Mouse (Mus musculus): ENCODE measurements around the gene Gcn1l1. TPM values are rescaled to one million over a fixed set of nuclear protein-coding genes. Genes with fewer than 3 reads are reported as not detected.

The Gcn1l1 gene
- polyA plus RNA-seq, 1 experiment from 2014 or later: 43.1 TPM

GRCm38 (mm10) chr5:115547421-115547820 lies 17.6 kb upstream of the Gcn1l1 start:
- Histone ChIP-seq H3K9me3 (replicated peaks) (no peaks in the 10 kb centered on the region), H3K36me3 (peaks cover 74% of the 10 kb centered on the region), H3K4me3 (no peak overlapping the region), H3K4me2 (no peak overlapping the region), H3K27me3 (replicated peaks) (no peaks in the 10 kb centered on the region), H3K27ac (ENCODE audit: poor library complexity, severe bottlenecking) (no peak overlapping the region), H3K9ac (peak overlapping the region; percentile 21), H3K4me1 (replicated peaks) (peaks cover 42% of the 10 kb centered on the region)
- no peak for ATAC-seq (ENCODE audit: insufficient number of reproducible peaks, low FRiP score)
- WGBS: 78% methylated on average over 7 of the region's 7 CpGs

- no peak for ATAC-seq (ENCODE audit: insufficient number of reproducible peaks, low FRiP score)
- no peak overlapping the region for H3K9ac ChIP-seq
- 81% methylated on average over 18 of the region's 18 CpGs for WGBS
- no peak overlapping the region for H3K27ac ChIP-seq (ENCODE audit: poor library complexity, severe bottlenecking)
- peaks cover 87% of the 10 kb centered on the region for H3K36me3 ChIP-seq
- H3K4me3 ChIP-seq: no peak overlapping the region
- no peak overlapping the region for H3K4me2 ChIP-seq
- H3K9me3 ChIP-seq (replicated peaks): no peaks in the 10 kb centered on the region
- no peaks in the 10 kb centered on the region for H3K27me3 ChIP-seq (replicated peaks)
- H3K4me1 ChIP-seq (replicated peaks): peaks cover 29% of the 10 kb centered on the region
Measured at GRCm38 (mm10) chr5:115548501-115549285, 16.4 kb upstream of the Gcn1l1 start.

GRCm38 (mm10) chr5:115550482-115551005 lies 14.5 kb upstream of the Gcn1l1 start:
- no peaks in the 10 kb centered on the region for H3K9me3 ChIP-seq (replicated peaks)
- 0 out of 2 replicates have a peak overlapping the region, but pooled peaks have one; percentile 22 for H3K9ac ChIP-seq
- H3K36me3 ChIP-seq: peaks cover 88% of the 10 kb centered on the region
- H3K4me3 ChIP-seq: no peak overlapping the region
- no peak for ATAC-seq (ENCODE audit: insufficient number of reproducible peaks, low FRiP score)
- no peaks in the 10 kb centered on the region for H3K27me3 ChIP-seq (replicated peaks)
- H3K4me1 ChIP-seq (replicated peaks): peaks cover 13% of the 10 kb centered on the region
- 81% methylated on average over 11 of the region's 11 CpGs for WGBS
- H3K27ac ChIP-seq (ENCODE audit: poor library complexity, severe bottlenecking): no peak overlapping the region
- no peak overlapping the region for H3K4me2 ChIP-seq

GRCm38 (mm10) chr5:115551386-115551785 lies 13.7 kb upstream of the Gcn1l1 start:
- no peak overlapping the region for H3K4me2 ChIP-seq
- ATAC-seq (ENCODE audit: insufficient number of reproducible peaks, low FRiP score): no peak
- no peak overlapping the region for H3K27ac ChIP-seq (ENCODE audit: poor library complexity, severe bottlenecking)
- peaks cover 80% of the 10 kb centered on the region for H3K36me3 ChIP-seq
- H3K9me3 ChIP-seq (replicated peaks): no peaks in the 10 kb centered on the region
- no peaks in the 10 kb centered on the region for H3K27me3 ChIP-seq (replicated peaks)
- H3K9ac ChIP-seq: 0 out of 2 replicates have a peak overlapping the region, but pooled peaks have one; percentile 22
- WGBS: 68% methylated on average over 12 of the region's 12 CpGs
- peaks cover 15% of the 10 kb centered on the region for H3K4me1 ChIP-seq (replicated peaks)
- H3K4me3 ChIP-seq: no peak overlapping the region

GRCm38 (mm10) chr5:115551799-115552198 lies 13.3 kb upstream of the Gcn1l1 start:
- Histone ChIP-seq H3K4me3 (no peak overlapping the region), H3K9ac (no peak overlapping the region), H3K4me1 (replicated peaks) (peaks cover 11% of the 10 kb centered on the region), H3K9me3 (replicated peaks) (no peaks in the 10 kb centered on the region), H3K27ac (ENCODE audit: poor library complexity, severe bottlenecking) (no peak overlapping the region), H3K36me3 (peaks cover 76% of the 10 kb centered on the region), H3K4me2 (no peak overlapping the region), H3K27me3 (replicated peaks) (no peaks in the 10 kb centered on the region)
- ATAC-seq (ENCODE audit: insufficient number of reproducible peaks, low FRiP score): no peak
- 78% methylated on average over 13 of the region's 13 CpGs for WGBS

GRCm38 (mm10) chr5:115553801-115554420 lies 11.1 kb upstream of the Gcn1l1 start:
- Histone ChIP-seq H3K27ac (ENCODE audit: poor library complexity, severe bottlenecking) (no peak overlapping the region), H3K4me3 (no peak overlapping the region), H3K4me1 (replicated peaks) (peaks cover 3% of the 10 kb centered on the region; the same call in 1 of the 2 replicates), H3K4me2 (no peak overlapping the region), H3K9me3 (replicated peaks) (no peaks in the 10 kb centered on the region), H3K36me3 (peaks cover 56% of the 10 kb centered on the region), H3K9ac (no peak overlapping the region), H3K27me3 (replicated peaks) (no peaks in the 10 kb centered on the region)
- ATAC-seq (ENCODE audit: insufficient number of reproducible peaks, low FRiP score): no peak
- WGBS: 86% methylated on average over 33 of the region's 33 CpGs

- ATAC-seq (ENCODE audit: insufficient number of reproducible peaks, low FRiP score): no peak
- Histone ChIP-seq H3K27ac (ENCODE audit: poor library complexity, severe bottlenecking) (no peak overlapping the region), H3K9ac (no peak overlapping the region), H3K36me3 (peaks cover 48% of the 10 kb centered on the region), H3K9me3 (replicated peaks) (no peaks in the 10 kb centered on the region), H3K4me1 (replicated peaks) (peaks cover 3% of the 10 kb centered on the region; the same call in 1 of the 2 replicates), H3K4me2 (no peak overlapping the region), H3K4me3 (no peak overlapping the region), H3K27me3 (replicated peaks) (no peaks in the 10 kb centered on the region)
- 84% methylated on average over 18 of the region's 18 CpGs for WGBS
Measured at GRCm38 (mm10) chr5:115554536-115555291, 10.3 kb upstream of the Gcn1l1 start.

- Histone ChIP-seq H3K9me3 (replicated peaks) (no peaks in the 10 kb centered on the region), H3K9ac (no peak overlapping the region), H3K27me3 (replicated peaks) (no peaks in the 10 kb centered on the region), H3K4me3 (no peak overlapping the region), H3K27ac (ENCODE audit: poor library complexity, severe bottlenecking) (no peak overlapping the region; the same call in 1 of the 2 replicates), H3K4me2 (no peak overlapping the region), H3K36me3 (peaks cover 46% of the 10 kb centered on the region), H3K4me1 (replicated peaks) (peaks cover 14% of the 10 kb centered on the region)
- 9% methylated on average over 8 of the region's 8 CpGs for WGBS
- ATAC-seq (ENCODE audit: insufficient number of reproducible peaks, low FRiP score): no peak
Measured at GRCm38 (mm10) chr5:115556217-115556616, 8.8 kb upstream of the Gcn1l1 start.

- Histone ChIP-seq H3K4me1 (replicated peaks) (peaks cover 26% of the 10 kb centered on the region), H3K9me3 (replicated peaks) (no peaks in the 10 kb centered on the region), H3K27me3 (replicated peaks) (no peaks in the 10 kb centered on the region), H3K9ac (no peak overlapping the region), H3K36me3 (peaks cover 46% of the 10 kb centered on the region), H3K4me3 (no peak overlapping the region), H3K4me2 (no peak overlapping the region), H3K27ac (ENCODE audit: poor library complexity, severe bottlenecking) (no peak overlapping the region)
- no peak for ATAC-seq (ENCODE audit: insufficient number of reproducible peaks, low FRiP score)
- 83% methylated on average over 14 of the region's 14 CpGs for WGBS
Measured at GRCm38 (mm10) chr5:115558182-115558794, 6.8 kb upstream of the Gcn1l1 start.

GRCm38 (mm10) chr5:115559237-115560101 lies 5.6 kb upstream of the Gcn1l1 start, which contains the start of gene Rplp0:
TSS of gene Rplp0 (plus strand) at chr5:115559467.
- Histone ChIP-seq H3K4me2 (peak within 1 kb of the TSS; percentile 88), H3K9me3 (replicated peaks) (no peaks in the 10 kb centered on the region), H3K4me1 (replicated peaks) (peaks cover 33% of the 10 kb centered on the region), H3K4me3 (peak within 1 kb of the TSS; percentile 91), H3K27ac (ENCODE audit: poor library complexity, severe bottlenecking) (peak within 1 kb of the TSS; percentile 77), H3K27me3 (replicated peaks) (no peaks in the 10 kb centered on the region), H3K9ac (peak within 1 kb of the TSS; percentile 99), H3K36me3 (peaks cover 43% of the 10 kb centered on the region)
- under 1% methylated on average over 76 of the region's 78 CpGs for WGBS
- peak; percentile 98 for ATAC-seq (ENCODE audit: insufficient number of reproducible peaks, low FRiP score)
